In genomic region chr10:25436703-25437401, GRCm38 (mm10) we compare ENCODE assay signal across 19 mouse cellular contexts.
DNase-seq lines count a peak whose midpoint lies in the region; ATAC-seq and TF ChIP-seq lines count a peak whose summit lies in the region.
"Had no signal": no experiment of that assay in that cellular context is flagged by ENCODE, and none has a peak within 500 bp of the region (broad histone marks: within the 10 kb centered on the region; RNA-seq: fewer than 3 reads in every experiment).

No protein-coding gene starts in this region.

- intact Hi-C loops in heart, adult 2 months (cut with DNase I): loop anchor here (10.0 kb wide), 1 partner anchor 72 kb away; no protein-coding TSS in a partner anchor

- H3K9me3 ChIP-seq in midbrain, embryonic 11.5 days (ENCODE audit: control insufficient read depth, low read length): no peaks in the 10 kb centered on the region
- no peaks in the 10 kb centered on the region for H3K9me3 ChIP-seq in midbrain, embryonic 16.5 days (replicated peaks; ENCODE audit: control insufficient read depth, low read length, poor library complexity, severe bottlenecking)
- H3K9me3 ChIP-seq in embryonic facial prominence, embryonic 15.5 days (replicated peaks): no peaks in the 10 kb centered on the region
- no peaks in the 10 kb centered on the region for H3K9me3 ChIP-seq in intestine, postnatal 0 days (ENCODE audit: control insufficient read depth)
- no peaks in the 10 kb centered on the region for H3K9me3 ChIP-seq in forebrain, embryonic 15.5 days
- H3K9me3 ChIP-seq: hindbrain, embryonic 12.5 days; neural tube, embryonic 13.5 days had no signal

- no peak for DNase-seq in heart, adult 2 months
- no peak for DNase-seq in heart, postnatal 4 days
- DNase-seq in midbrain, embryonic 11.5 days (ENCODE audit: low spot score, missing footprints): peak; percentile 73
- no peak for DNase-seq in cerebellum, adult 9-11 months
- DNase-seq: adrenal gland, postnatal 14 days; gastrocnemius, postnatal 36 days; kidney, adult 18-20 months; left cerebral cortex, postnatal 4 days; lung, postnatal 10 days; midbrain, embryonic 14.5 days; retina, postnatal 1 day had no signal

- WGBS in heart, adult 2 months: 70% methylated on average over 6 of the region's 6 CpGs
- WGBS in midbrain, embryonic 11.5 days: 82% methylated on average over 6 of the region's 6 CpGs
- 81% methylated on average over 6 of the region's 6 CpGs for WGBS in midbrain, embryonic 16.5 days
- WGBS in embryonic facial prominence, embryonic 15.5 days: 29% methylated on average over 6 of the region's 6 CpGs
- 89% methylated on average over 6 of the region's 6 CpGs for WGBS in intestine, postnatal 0 days
- 89% methylated on average over 6 of the region's 6 CpGs for WGBS in forebrain, embryonic 15.5 days

- no peak for TF ChIP-seq CTCF in heart, adult 2 months (IDR thresholded peaks at IDR 0.05)
- TF ChIP-seq CTCF in intestine, postnatal 0 days (IDR thresholded peaks at IDR 0.05; ENCODE audit: low read depth): no peak

- H3K79me2 ChIP-seq in heart, adult 2 months (replicated peaks; ENCODE audit: control insufficient read depth, insufficient read depth, low read length): no peaks in the 10 kb centered on the region

- no peak for ATAC-seq in midbrain, embryonic 11.5 days (ENCODE audit: low FRiP score)
- no peak for ATAC-seq in midbrain, embryonic 16.5 days
- ATAC-seq in embryonic facial prominence, embryonic 15.5 days (ENCODE audit: insufficient number of reproducible peaks, low FRiP score, low TSS enrichment, low read depth): no peak
- ATAC-seq in intestine, postnatal 0 days: no peak
- ATAC-seq in forebrain, embryonic 15.5 days (replicated peaks): no peak

- no peak overlapping the region for H3K4me3 ChIP-seq in heart, adult 2 months
- no peak overlapping the region for H3K4me3 ChIP-seq in midbrain, embryonic 11.5 days (ENCODE audit: low read depth, low read length)
- no peak overlapping the region for H3K4me3 ChIP-seq in midbrain, embryonic 16.5 days (ENCODE audit: low read depth, low read length)
- no peak overlapping the region for H3K4me3 ChIP-seq in embryonic facial prominence, embryonic 15.5 days (replicated peaks)
- no peak overlapping the region for H3K4me3 ChIP-seq in intestine, postnatal 0 days (ENCODE audit: low read depth, low read length)
- no peak overlapping the region for H3K4me3 ChIP-seq in forebrain, embryonic 15.5 days
- H3K4me3 ChIP-seq: hindbrain, embryonic 12.5 days; neural tube, embryonic 13.5 days had no signal

- H3K4me1 ChIP-seq in heart, adult 2 months (ENCODE audit: control insufficient read depth, insufficient read depth, low read length): peaks cover 23% of the 10 kb centered on the region
- H3K4me1 ChIP-seq in midbrain, embryonic 11.5 days (ENCODE audit: control insufficient read depth, insufficient read depth, low read length): peaks cover 8% of the 10 kb centered on the region; the same call in 1 of the 2 replicates
- 0 out of 2 replicates have a peak, but pooled peaks cover 2% of the 10 kb centered on the region for H3K4me1 ChIP-seq in midbrain, embryonic 16.5 days (ENCODE audit: control insufficient read depth, insufficient read depth, low read length)
- peaks cover 31% of the 10 kb centered on the region for H3K4me1 ChIP-seq in embryonic facial prominence, embryonic 15.5 days
- peaks cover 16% of the 10 kb centered on the region for H3K4me1 ChIP-seq in intestine, postnatal 0 days (replicated peaks; ENCODE audit: control insufficient read depth, insufficient read depth, low read length)
- no peaks in the 10 kb centered on the region for H3K4me1 ChIP-seq in forebrain, embryonic 15.5 days
- H3K4me1 ChIP-seq: neural tube, embryonic 13.5 days had no signal

- no peak for TF ChIP-seq EP300 in heart, adult 2 months (IDR thresholded peaks at IDR 0.05; ENCODE audit: insufficient read depth, low read depth, low read length)

- H3K9ac ChIP-seq in heart, adult 2 months (ENCODE audit: low read depth, low read length): no peak overlapping the region
- no peak overlapping the region for H3K9ac ChIP-seq in midbrain, embryonic 11.5 days (ENCODE audit: low read length)
- H3K9ac ChIP-seq in midbrain, embryonic 16.5 days (ENCODE audit: low read depth, low read length): no peak overlapping the region
- H3K9ac ChIP-seq in embryonic facial prominence, embryonic 15.5 days: no peak overlapping the region
- no peak overlapping the region for H3K9ac ChIP-seq in intestine, postnatal 0 days (ENCODE audit: low read depth, low read length)
- no peak overlapping the region for H3K9ac ChIP-seq in forebrain, embryonic 15.5 days (replicated peaks)
- H3K9ac ChIP-seq: hindbrain, embryonic 12.5 days; neural tube, embryonic 13.5 days had no signal

- peaks cover 13% of the 10 kb centered on the region for H3K36me3 ChIP-seq in heart, adult 2 months (ENCODE audit: control insufficient read depth, insufficient read depth, low read length)
- H3K36me3 ChIP-seq in midbrain, embryonic 11.5 days (ENCODE audit: control insufficient read depth, insufficient read depth, low read length): no peaks in the 10 kb centered on the region
- H3K36me3 ChIP-seq in midbrain, embryonic 16.5 days (ENCODE audit: control insufficient read depth, insufficient read depth, low read length): no peaks in the 10 kb centered on the region
- no peaks in the 10 kb centered on the region for H3K36me3 ChIP-seq in embryonic facial prominence, embryonic 15.5 days
- H3K36me3 ChIP-seq in intestine, postnatal 0 days (ENCODE audit: control insufficient read depth, insufficient read depth): no peaks in the 10 kb centered on the region
- no peaks in the 10 kb centered on the region for H3K36me3 ChIP-seq in forebrain, embryonic 15.5 days
- H3K36me3 ChIP-seq: hindbrain, embryonic 12.5 days; neural tube, embryonic 13.5 days had no signal

- no peak overlapping the region for H3K4me2 ChIP-seq in midbrain, embryonic 11.5 days
- no peak overlapping the region for H3K4me2 ChIP-seq in midbrain, embryonic 16.5 days (ENCODE audit: low read length)
- H3K4me2 ChIP-seq in embryonic facial prominence, embryonic 15.5 days (replicated peaks): no peak overlapping the region
- no peak overlapping the region for H3K4me2 ChIP-seq in intestine, postnatal 0 days (replicated peaks; ENCODE audit: low read depth)
- H3K4me2 ChIP-seq in forebrain, embryonic 15.5 days (replicated peaks): no peak overlapping the region
- H3K4me2 ChIP-seq: hindbrain, embryonic 12.5 days; neural tube, embryonic 13.5 days had no signal

- peak overlapping the region; percentile 47 for H3K27ac ChIP-seq in heart, adult 2 months
- no peak overlapping the region for H3K27ac ChIP-seq in midbrain, embryonic 11.5 days (ENCODE audit: low read depth, low read length)
- H3K27ac ChIP-seq in midbrain, embryonic 16.5 days (ENCODE audit: low read length): no peak overlapping the region
- H3K27ac ChIP-seq in embryonic facial prominence, embryonic 15.5 days (replicated peaks): peak overlapping the region; percentile 13
- no peak overlapping the region for H3K27ac ChIP-seq in intestine, postnatal 0 days (ENCODE audit: low read depth, low read length)
- H3K27ac ChIP-seq in forebrain, embryonic 15.5 days (replicated peaks): no peak overlapping the region
- H3K27ac ChIP-seq: hindbrain, embryonic 12.5 days; neural tube, embryonic 13.5 days; stomach, postnatal 0 days had no signal

- no peaks in the 10 kb centered on the region for H3K27me3 ChIP-seq in heart, adult 2 months (ENCODE audit: control insufficient read depth, insufficient read depth, low read length)
- no peaks in the 10 kb centered on the region for H3K27me3 ChIP-seq in midbrain, embryonic 11.5 days (ENCODE audit: control insufficient read depth, insufficient read depth, low read length)
- no peaks in the 10 kb centered on the region for H3K27me3 ChIP-seq in midbrain, embryonic 16.5 days (ENCODE audit: control insufficient read depth, insufficient read depth, low read depth, low read length)
- H3K27me3 ChIP-seq in embryonic facial prominence, embryonic 15.5 days: no peaks in the 10 kb centered on the region
- no peaks in the 10 kb centered on the region for H3K27me3 ChIP-seq in intestine, postnatal 0 days (replicated peaks; ENCODE audit: control insufficient read depth, insufficient read depth, low read length)
- no peaks in the 10 kb centered on the region for H3K27me3 ChIP-seq in forebrain, embryonic 15.5 days
- H3K27me3 ChIP-seq: CH12.LX; hindbrain, embryonic 12.5 days; neural tube, embryonic 13.5 days had no signal

- TF ChIP-seq POLR2A in heart, adult 2 months (IDR thresholded peaks at IDR 0.05; ENCODE audit: insufficient read depth, low read depth, low read length): no peak

Comparison
In these comparisons a context has a peak if more than half of its experiments do, and no peak if none do; other contexts are left out.
1. H3K27ac ChIP-seq: peak in heart, adult 2 months (single experiment) and embryonic facial prominence, embryonic 15.5 days (single experiment); none in midbrain, embryonic 11.5 days (single experiment), midbrain, embryonic 16.5 days (single experiment), intestine, postnatal 0 days (single experiment) and forebrain, embryonic 15.5 days (single experiment).